ENCODE assay signal across 8 mouse cellular contexts in the genomic region with DNA sequence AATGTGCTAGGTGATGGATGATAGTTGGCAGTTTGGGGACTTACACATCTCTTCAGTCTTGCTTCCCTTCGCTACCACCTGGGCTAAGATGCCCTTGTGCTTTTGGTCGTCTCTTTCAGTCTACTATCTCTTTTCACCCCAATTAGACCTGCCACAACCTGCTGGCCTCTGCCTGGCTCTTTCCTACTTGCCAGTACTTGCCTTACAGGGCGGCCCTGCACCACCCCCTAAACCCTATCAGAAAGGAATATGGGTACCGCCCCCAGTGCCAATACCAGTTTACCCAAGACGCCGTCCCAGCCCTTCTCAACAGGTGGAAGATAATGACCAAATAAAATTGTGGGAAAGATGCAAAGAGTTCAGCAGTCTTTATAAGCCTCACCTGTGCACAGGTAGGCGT. TPM values are rescaled to one million over a fixed set of nuclear protein-coding genes. Genes with fewer than 3 reads are reported as not detected.
DNase-seq lines count a peak whose midpoint lies in the region; ATAC-seq and TF ChIP-seq lines count a peak whose summit lies in the region.

No protein-coding gene starts in this region.

- H3K4me1 ChIP-seq in lung, embryonic 14.5 days (ENCODE audit: insufficient read depth) = no peaks in the 10 kb centered on the region
- peaks cover 43% of the 10 kb centered on the region for H3K4me1 ChIP-seq in embryonic facial prominence, embryonic 15.5 days
- peaks cover 8% of the 10 kb centered on the region; the same call in 1 of the 2 replicates for H3K4me1 ChIP-seq in intestine, embryonic 14.5 days (replicated peaks; ENCODE audit: control insufficient read depth, insufficient read depth, low read length)

- TF ChIP-seq POLR2A in myocyte (IDR thresholded peaks at IDR 0.05; ENCODE audit: insufficient read length, low read depth) = no peak

- H3K27me3 ChIP-seq in lung, embryonic 14.5 days (ENCODE audit: insufficient read depth, low read length) = peaks cover 14% of the 10 kb centered on the region
- peaks cover 9% of the 10 kb centered on the region; the same call in 1 of the 2 replicates for H3K27me3 ChIP-seq in embryonic facial prominence, embryonic 15.5 days
- H3K27me3 ChIP-seq in intestine, embryonic 14.5 days (replicated peaks; ENCODE audit: control insufficient read depth, insufficient read depth, low read length) = peaks cover 19% of the 10 kb centered on the region
- H3K27me3 ChIP-seq in myocyte (ENCODE audit: control insufficient read depth, insufficient read depth, insufficient read length) = no peaks in the 10 kb centered on the region

- H3K9me3 ChIP-seq in lung, embryonic 14.5 days (ENCODE audit: low read depth, low read length) = no peaks in the 10 kb centered on the region
- no peaks in the 10 kb centered on the region for H3K9me3 ChIP-seq in embryonic facial prominence, embryonic 15.5 days (replicated peaks)
- H3K9me3 ChIP-seq in intestine, embryonic 14.5 days (ENCODE audit: control insufficient read depth, low read length) = no peaks in the 10 kb centered on the region

- ATAC-seq in lung, embryonic 14.5 days (ENCODE audit: insufficient read depth) = peak; percentile 25; the same call in 1 of the 2 replicates
- ATAC-seq in embryonic facial prominence, embryonic 15.5 days (ENCODE audit: insufficient number of reproducible peaks, low FRiP score, low TSS enrichment, low read depth) = 0 out of 2 replicates have a peak, but pooled peaks have one; percentile 3
- peak; percentile 13; the same call in 1 of the 2 replicates for ATAC-seq in intestine, embryonic 14.5 days (replicated peaks; ENCODE audit: low FRiP score, low TSS enrichment, low read depth)

- H3K4me2 ChIP-seq in lung, embryonic 14.5 days = peak overlapping the region; percentile 100
- H3K4me2 ChIP-seq in embryonic facial prominence, embryonic 15.5 days (replicated peaks) = peak overlapping the region; percentile 97
- H3K4me2 ChIP-seq in intestine, embryonic 14.5 days (ENCODE audit: low read length) = peak overlapping the region; percentile 99
- peak overlapping the region; percentile 76 for H3K4me2 ChIP-seq in myocyte (ENCODE audit: low read depth)

- peak overlapping the region; percentile 61 for H3K4me3 ChIP-seq in lung, embryonic 14.5 days (ENCODE audit: low read depth, low read length)
- H3K4me3 ChIP-seq in embryonic facial prominence, embryonic 15.5 days (replicated peaks) = peak overlapping the region; percentile 75
- H3K4me3 ChIP-seq in intestine, embryonic 14.5 days (ENCODE audit: low read depth, low read length) = peak overlapping the region; percentile 70
- peak overlapping the region; percentile 18 for H3K4me3 ChIP-seq in myocyte

- DNase-seq in lung, embryonic 14.5 days = no peak
- no peak for DNase-seq in lung, postnatal 14 days
- no peak for DNase-seq in intestine, embryonic 14.5 days (ENCODE audit: low spot score)
- DNase-seq in c-Kit-positive CD71-positive TER-119-positive erythroid progenitor cells, embryonic 14.5 days (ENCODE audit: low spot score) = no peak
- DNase-seq in thymus, postnatal 4 days = no peak
- DNase-seq in cerebellum, postnatal 25 days = no peak

- H3K79me2 ChIP-seq in myocyte (ENCODE audit: control insufficient read depth, insufficient read depth) = no peaks in the 10 kb centered on the region

- peak overlapping the region; percentile 67 for H3ac ChIP-seq in myocyte (ENCODE audit: control insufficient read depth, insufficient read length)

- WGBS in lung, embryonic 14.5 days = 25% methylated on average over 7 of the region's 7 CpGs
- 23% methylated on average over 7 of the region's 7 CpGs for WGBS in embryonic facial prominence, embryonic 15.5 days
- whole genome bisulfite sequencing in intestine, embryonic 14.5 days = 24% methylated on average over 7 of the region's 7 CpGs

- no peak overlapping the region for H3K27ac ChIP-seq in lung, embryonic 14.5 days (ENCODE audit: low read depth)
- peak overlapping the region; percentile 81; the same call in 1 of the 2 replicates for H3K27ac ChIP-seq in embryonic facial prominence, embryonic 15.5 days (replicated peaks)
- H3K27ac ChIP-seq in intestine, embryonic 14.5 days (ENCODE audit: low read depth) = no peak overlapping the region

- no peak for TF ChIP-seq CTCF in lung, embryonic 14.5 days (IDR thresholded peaks at IDR 0.05; ENCODE audit: low read depth)

- H3K9ac ChIP-seq in lung, embryonic 14.5 days = no peak overlapping the region
- H3K9ac ChIP-seq in embryonic facial prominence, embryonic 15.5 days = no peak overlapping the region
- no peak overlapping the region for H3K9ac ChIP-seq in intestine, embryonic 14.5 days (ENCODE audit: low read length)

- peaks cover 35% of the 10 kb centered on the region for H3K36me3 ChIP-seq in lung, embryonic 14.5 days (ENCODE audit: insufficient read depth)
- H3K36me3 ChIP-seq in embryonic facial prominence, embryonic 15.5 days = peaks cover 37% of the 10 kb centered on the region
- H3K36me3 ChIP-seq in intestine, embryonic 14.5 days (ENCODE audit: control insufficient read depth, insufficient read depth, low read length) = peaks cover 31% of the 10 kb centered on the region
- peaks cover 22% of the 10 kb centered on the region for H3K36me3 ChIP-seq in myocyte (ENCODE audit: control insufficient read depth, insufficient read depth)

TF ChIP-seq in myocyte, 11 proteins besides CTCF, POLR2A, EP300 and RAD21:
- TF ChIP-seq USF1 (IDR thresholded peaks at IDR 0.05; ENCODE audit: low read depth) (no peak), CEBPB (IDR thresholded peaks at IDR 0.05; ENCODE audit: insufficient read depth, poor library complexity, severe bottlenecking) (no peak), REST (IDR thresholded peaks at IDR 0.05; ENCODE audit: insufficient read depth, insufficient read length) (no peak), TCF12 (IDR thresholded peaks at IDR 0.05; ENCODE audit: insufficient read depth, poor library complexity, severe bottlenecking) (no peak)

RNA-seq across cellular contexts. Expression of a gene that starts 0.5 kb away (rescaled TPM):
- 1.5 and 2.1 TPM in 2 replicates for polyA plus RNA-seq in lung, embryonic 14.5 days (2014; fragmentation: Nextera tagmentation; extraction: Ambion mirVana)
- polyA plus RNA-seq in embryonic facial prominence, embryonic 15.5 days (2015; fragmentation: Nextera tagmentation; extraction: Ambion mirVana) = 13.0 and 13.9 TPM in 2 replicates
- polyA plus RNA-seq in intestine, embryonic 14.5 days (2014; fragmentation: Nextera tagmentation; extraction: Ambion mirVana) = 1.5 and 2.2 TPM in 2 replicates
- 3.5 TPM for polyA plus RNA-seq in myocyte (2012; fragmentation: generic; extraction: Trizol)

RNA-seq across cellular contexts. Expression of a gene that starts 27.3 kb away (rescaled TPM):
- 4.7 and 5.7 TPM in 2 replicates for polyA plus RNA-seq in lung, embryonic 14.5 days (2014; fragmentation: Nextera tagmentation; extraction: Ambion mirVana)
- 4.8 and 5.3 TPM in 2 replicates for polyA plus RNA-seq in embryonic facial prominence, embryonic 15.5 days (2015; fragmentation: Nextera tagmentation; extraction: Ambion mirVana)
- polyA plus RNA-seq in intestine, embryonic 14.5 days (2014; fragmentation: Nextera tagmentation; extraction: Ambion mirVana) = 5.1 and 5.3 TPM in 2 replicates
- 5.3 TPM for polyA plus RNA-seq in myocyte (2012; fragmentation: generic; extraction: Trizol)

RNA-seq across cellular contexts. Expression of a gene that starts 31.4 kb away (rescaled TPM):
- polyA plus RNA-seq in lung, embryonic 14.5 days (2014; fragmentation: Nextera tagmentation; extraction: Ambion mirVana) = 41.0 and 42.8 TPM in 2 replicates
- 37.0 and 42.2 TPM in 2 replicates for polyA plus RNA-seq in embryonic facial prominence, embryonic 15.5 days (2015; fragmentation: Nextera tagmentation; extraction: Ambion mirVana)
- 34.5 and 37.3 TPM in 2 replicates for polyA plus RNA-seq in intestine, embryonic 14.5 days (2014; fragmentation: Nextera tagmentation; extraction: Ambion mirVana)
- 22.1 TPM for polyA plus RNA-seq in myocyte (2012; fragmentation: generic; extraction: Trizol)

RNA-seq across cellular contexts. Expression of a gene that starts 40.8 kb away (rescaled TPM):
- polyA plus RNA-seq in lung, embryonic 14.5 days (2014; fragmentation: Nextera tagmentation; extraction: Ambion mirVana) = 16.2 and 16.3 TPM in 2 replicates
- polyA plus RNA-seq in embryonic facial prominence, embryonic 15.5 days (2015; fragmentation: Nextera tagmentation; extraction: Ambion mirVana) = 28.7 and 30.4 TPM in 2 replicates
- 17.5 and 19.1 TPM in 2 replicates for polyA plus RNA-seq in intestine, embryonic 14.5 days (2014; fragmentation: Nextera tagmentation; extraction: Ambion mirVana)
- 35.6 TPM for polyA plus RNA-seq in myocyte (2012; fragmentation: generic; extraction: Trizol)

Comparison
In these comparisons a context has a peak if more than half of its experiments do, and no peak if none do; other contexts are left out.
1. H3K4me3 ChIP-seq: peak in every context shown above with its lines; median percentile 75 in embryonic facial prominence, embryonic 15.5 days; 70 in intestine, embryonic 14.5 days; 61 in lung, embryonic 14.5 days; 18 in myocyte.